Mouse (Mus musculus) lung, adult 2 months (tissue): ENCODE measurements at regions not wholly inside any gene's neighbourhood (a gene's known extent, or its start where the extent isn't known, plus 50 kb on each side); places are given as distances from the start of the nearest gene placed in this dataset.

Experiments used
- DNase-seq: peaks from one replicate; pipeline ENCODE4 v3.0.0; 2022
- H3K4me1 ChIP-seq: fragments of 200-500 bp; 2 replicates; pipeline ENCODE4 v1.6.1; 2011; ENCODE audit warnings: low read length; ENCODE audit not compliant: control insufficient read depth, insufficient read depth
- H3K4me3 ChIP-seq: fragments of 200-500 bp; replicated peaks from 2 replicates; pipeline ENCODE3; 2011; ENCODE audit warnings: low read depth, mild to moderate bottlenecking, control low read depth, low read length; ENCODE audit errors: extremely low read depth
- CTCF ChIP-seq: fragments of 200-500 bp; IDR thresholded peaks from 2 replicates; pipeline ENCODE4 v1.5.1; 2011; ENCODE audit warnings: mild to moderate bottlenecking, low read length, control low read depth; ENCODE audit not compliant: insufficient read depth
- POLR2A ChIP-seq: fragments of 200-500 bp; IDR thresholded peaks from 2 replicates; pipeline ENCODE4 v1.6.1; 2011; ENCODE audit warnings: low read depth, mild to moderate bottlenecking, control low read depth, low read length, borderline replicate concordance; ENCODE audit errors: extremely low read depth
- WGBS: fragments of 180-500 bp; shearing (Covaris S2); methylation state at CpG from one replicate; pipeline ENCODE4 v1.1.7; 2018; 5-methylcytosine and 5-hydroxymethylcytosine counted together

GRCm38 (mm10) chr12:71768471-71768870 is 62.4 kb upstream of the Daam1 start:
- peak; percentile 97 for TF ChIP-seq CTCF
- no peak for TF ChIP-seq POLR2A
- Histone ChIP-seq H3K4me3 (no peak overlapping the region), H3K4me1 (peaks cover 3% of the 10 kb centered on the region; the same call in 1 of the 2 replicates)
- peak; percentile 82 for DNase-seq
- WGBS: 1% methylated on average over 12 of the region's 12 CpGs

- WGBS: 40% methylated on average over 9 of the region's 9 CpGs
- no peak for DNase-seq
- H3K4me1 ChIP-seq: peaks cover 3% of the 10 kb centered on the region; the same call in 1 of the 2 replicates
- no peak overlapping the region for H3K4me3 ChIP-seq
- TF ChIP-seq CTCF: no peak
- TF ChIP-seq POLR2A: no peak
Measured at GRCm38 (mm10) chr12:71768890-71769289, 62.0 kb upstream of the Daam1 start.

- TF ChIP-seq CTCF (no peak), POLR2A (no peak)
- DNase-seq: no peak
- WGBS: 76% methylated on average over 6 of the region's 6 CpGs
- H3K4me1 ChIP-seq: peaks cover 3% of the 10 kb centered on the region; the same call in 1 of the 2 replicates
- H3K4me3 ChIP-seq: no peak overlapping the region
Measured at GRCm38 (mm10) chr12:71769302-71769701, 61.6 kb upstream of the Daam1 start.

- no peak for DNase-seq
- H3K4me1 ChIP-seq: peaks cover under 1% of the 10 kb centered on the region; the same call in 1 of the 2 replicates
- TF ChIP-seq POLR2A: no peak
- TF ChIP-seq CTCF: no peak
- WGBS: 63% methylated on average over 9 of the region's 9 CpGs
- H3K4me3 ChIP-seq: no peak overlapping the region
Measured at GRCm38 (mm10) chr12:71773891-71774290, 57.0 kb upstream of the Daam1 start.

GRCm38 (mm10) chr12:71775126-71775525 is 55.8 kb upstream of the Daam1 start:
- Histone ChIP-seq H3K4me3 (no peak overlapping the region), H3K4me1 (no peaks in the 10 kb centered on the region)
- DNase-seq: no peak
- no peak for TF ChIP-seq POLR2A
- TF ChIP-seq CTCF: no peak
- WGBS: 77% methylated on average over 12 of the region's 12 CpGs

DNA sequence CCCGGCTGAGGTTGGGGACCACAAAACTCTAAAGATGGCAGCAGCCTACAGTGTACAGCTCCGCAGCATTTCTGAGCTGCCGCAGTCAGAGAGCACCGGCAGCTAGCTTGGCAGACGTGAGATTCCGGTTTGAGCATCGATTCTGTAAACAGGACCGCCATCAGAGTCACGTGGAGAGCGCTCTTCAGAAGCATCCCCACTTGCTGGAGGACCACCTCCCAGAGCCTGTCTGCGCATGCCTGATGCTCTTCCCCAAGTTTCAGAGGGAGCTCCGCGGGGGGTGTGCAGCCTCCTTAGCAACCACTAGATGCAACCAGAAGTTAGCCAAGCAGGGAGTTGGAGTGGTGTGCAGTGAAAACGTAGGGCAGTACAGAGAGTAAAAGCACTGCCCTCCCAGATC is 52.7 kb upstream of the Daam1 start:
- 14% methylated on average over 14 of the region's 14 CpGs for WGBS
- H3K4me1 ChIP-seq: no peaks in the 10 kb centered on the region; the same call in none of the 2 replicates
- TF ChIP-seq POLR2A (no peak), CTCF (no peak)
- no peak overlapping the region for H3K4me3 ChIP-seq
- no peak for DNase-seq

GRCm38 (mm10) chr12:71778948-71779347 is 51.9 kb upstream of the Daam1 start:
- WGBS: 89% methylated on average over 3 of the region's 3 CpGs
- H3K4me3 ChIP-seq: no peak overlapping the region
- no peak for TF ChIP-seq CTCF
- no peaks in the 10 kb centered on the region; the same call in none of the 2 replicates for H3K4me1 ChIP-seq
- no peak for DNase-seq

DNA sequence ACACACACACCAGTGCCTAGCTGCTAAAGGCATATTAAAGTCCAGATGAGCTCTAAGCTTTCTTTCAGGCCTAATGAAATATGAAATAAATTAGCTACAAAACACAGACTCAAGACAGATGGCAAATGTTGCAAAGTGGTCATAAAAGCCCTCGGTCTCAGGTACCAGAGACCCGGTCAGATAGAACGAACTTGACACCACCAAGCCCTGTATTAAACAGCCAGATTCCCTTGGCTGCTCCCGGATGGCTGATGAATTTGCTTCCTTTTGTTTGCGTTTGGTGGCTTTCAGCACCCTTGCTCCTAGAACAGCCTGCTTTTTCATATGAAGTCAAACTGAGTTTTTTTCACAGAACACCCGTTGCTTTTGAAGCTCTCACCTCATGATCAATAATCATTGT is 51.5 kb upstream of the Daam1 start:
- no peak for DNase-seq
- Histone ChIP-seq H3K4me3 (no peak overlapping the region), H3K4me1 (no peaks in the 10 kb centered on the region; the same call in none of the 2 replicates)
- 70% methylated on average over 6 of the region's 6 CpGs for WGBS
- TF ChIP-seq CTCF (no peak), POLR2A (no peak)
